Mouse (Mus musculus): ENCODE data around the gene Hoxd9. TPM values are rescaled to one million over a fixed set of nuclear protein-coding genes. Genes with fewer than 3 reads are reported as not detected.

Gene Hoxd9
- polyA plus RNA-seq, 1 experiment from 2014 or later = not detected

DNA sequence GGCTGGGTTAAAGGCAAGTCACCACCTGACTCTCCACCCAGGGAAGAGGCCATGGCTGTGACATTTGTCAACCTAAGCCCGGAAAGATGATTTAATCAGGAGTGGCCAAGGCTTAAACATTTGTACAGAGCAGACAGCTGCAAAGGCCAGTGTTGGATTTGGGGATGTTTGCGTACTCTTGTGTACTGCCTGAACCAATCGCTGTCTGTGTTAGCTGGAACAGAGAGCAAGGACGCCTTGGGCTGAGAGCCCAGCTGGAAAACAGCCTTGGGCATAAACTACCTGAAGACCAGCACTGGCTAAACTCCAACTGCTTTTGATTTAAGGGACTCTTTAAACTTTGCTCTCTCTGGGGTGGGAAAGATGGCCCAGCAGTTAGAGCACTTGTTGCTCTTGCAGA, 11.1 kb downstream of the Hoxd9 start:
- no peaks in the 10 kb centered on the region for H3K36me3 ChIP-seq (replicated peaks; ENCODE audit: insufficient read depth, low read length)
- TF ChIP-seq EP300 (IDR thresholded peaks at IDR 0.05; ENCODE audit: low read depth) (no peak), CTCF (IDR thresholded peaks at IDR 0.05; ENCODE audit: low read depth) (no peak)
- DNase-seq (no peak), ATAC-seq (no peak)
- H3K4me1 ChIP-seq (ENCODE audit: insufficient read depth) = peaks cover 13% of the 10 kb centered on the region
- no peak overlapping the region for H3K9ac ChIP-seq (replicated peaks)
- 48% methylated on average over 4 of the region's 4 CpGs for WGBS (ENCODE audit: insufficient replicate concordance)
- no peaks in the 10 kb centered on the region for H3K9me3 ChIP-seq (ENCODE audit: low read length)
- peaks cover 96% of the 10 kb centered on the region for H3K27me3 ChIP-seq (ENCODE audit: insufficient read depth, low read length)
- H3K4me2 ChIP-seq (ENCODE audit: low read depth, low read length) = no peak overlapping the region
- no peak overlapping the region for H3K4me3 ChIP-seq (ENCODE audit: low read depth, low read length)
- H3K27ac ChIP-seq (ENCODE audit: low read depth) = no peak overlapping the region

DNA sequence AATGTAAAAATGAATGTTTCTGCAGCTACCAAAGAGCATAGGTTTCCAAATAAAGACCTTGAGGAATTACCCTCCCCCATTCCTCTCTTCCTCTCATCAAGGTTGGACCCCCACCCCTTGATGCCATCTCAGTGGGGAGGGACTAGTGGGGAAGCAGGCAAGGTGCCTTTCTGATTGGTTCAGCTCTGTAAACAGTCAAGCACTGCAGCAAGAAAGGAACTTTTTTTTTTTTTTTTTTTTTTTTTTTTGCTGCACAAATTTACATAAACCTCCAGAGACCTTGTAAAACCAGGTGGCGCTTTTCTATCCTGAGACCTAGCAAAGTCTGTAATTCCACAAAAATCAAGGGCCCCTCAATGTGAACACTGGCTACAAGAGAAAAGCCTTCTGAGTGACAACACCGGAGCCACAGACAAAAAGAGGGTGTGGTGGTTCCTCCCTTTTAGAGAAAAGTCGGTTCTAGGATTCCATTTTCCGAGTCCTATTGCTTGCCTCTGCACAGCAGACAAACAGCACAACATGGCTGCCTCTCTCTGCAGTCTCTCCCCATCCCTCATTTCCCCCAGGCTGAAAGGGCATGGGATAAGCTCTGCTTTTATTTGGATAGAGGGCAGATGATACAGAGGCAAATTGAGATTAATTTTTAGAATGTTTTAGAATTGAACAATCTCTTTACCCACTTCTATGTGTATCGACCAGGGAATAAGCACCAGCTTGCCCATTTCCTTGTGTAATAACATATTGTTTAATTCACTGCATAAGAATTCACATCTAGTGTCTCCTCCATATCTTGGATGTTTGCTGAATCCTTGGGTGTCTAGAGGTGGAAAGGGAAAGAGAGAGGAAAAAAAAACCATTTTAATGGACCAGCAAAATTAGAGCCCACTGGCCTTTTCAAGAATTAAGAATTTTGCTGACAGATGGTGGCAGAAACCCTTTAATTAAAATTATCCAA, 12.2 kb downstream of the Hoxd9 start:
- Histone ChIP-seq H3K36me3 (replicated peaks; ENCODE audit: insufficient read depth, low read length) (no peaks in the 10 kb centered on the region), H3K4me2 (ENCODE audit: low read depth, low read length) (no peak overlapping the region), H3K27me3 (ENCODE audit: insufficient read depth, low read length) (peaks cover 96% of the 10 kb centered on the region), H3K27ac (ENCODE audit: low read depth) (no peak overlapping the region), H3K9ac (replicated peaks) (no peak overlapping the region), H3K4me1 (ENCODE audit: insufficient read depth) (peaks cover 12% of the 10 kb centered on the region), H3K4me3 (ENCODE audit: low read depth, low read length) (no peak overlapping the region), H3K9me3 (ENCODE audit: low read length) (no peaks in the 10 kb centered on the region)
- 11% methylated on average over 5 of the region's 5 CpGs for WGBS (ENCODE audit: insufficient replicate concordance)
- DNase-seq (no peak), ATAC-seq (no peak)
- TF ChIP-seq CTCF (IDR thresholded peaks at IDR 0.05; ENCODE audit: low read depth) (no peak), EP300 (IDR thresholded peaks at IDR 0.05; ENCODE audit: low read depth) (no peak)

GRCm38 (mm10) chr2:74710929-74711543, 13.5 kb downstream of the Hoxd9 start:
- TF ChIP-seq CTCF (IDR thresholded peaks at IDR 0.05; ENCODE audit: low read depth) = no peak
- TF ChIP-seq EP300 (IDR thresholded peaks at IDR 0.05; ENCODE audit: low read depth) = no peak
- no peak for DNase-seq
- Histone ChIP-seq H3K4me2 (ENCODE audit: low read depth, low read length) (no peak overlapping the region), H3K4me3 (ENCODE audit: low read depth, low read length) (no peak overlapping the region), H3K4me1 (ENCODE audit: insufficient read depth) (peaks cover 7% of the 10 kb centered on the region), H3K27me3 (ENCODE audit: insufficient read depth, low read length) (peaks cover 99% of the 10 kb centered on the region), H3K36me3 (replicated peaks; ENCODE audit: insufficient read depth, low read length) (no peaks in the 10 kb centered on the region), H3K27ac (ENCODE audit: low read depth) (no peak overlapping the region), H3K9ac (replicated peaks) (no peak overlapping the region), H3K9me3 (ENCODE audit: low read length) (no peaks in the 10 kb centered on the region)
- ATAC-seq = no peak
- WGBS (ENCODE audit: insufficient replicate concordance) = 2% methylated on average over 16 of the region's 16 CpGs

- Histone ChIP-seq H3K4me2 (ENCODE audit: low read depth, low read length) (peak within 1 kb of the TSS; percentile 34), H3K4me1 (ENCODE audit: insufficient read depth) (peaks cover 7% of the 10 kb centered on the region), H3K36me3 (replicated peaks; ENCODE audit: insufficient read depth, low read length) (no peaks in the 10 kb centered on the region), H3K27me3 (ENCODE audit: insufficient read depth, low read length) (peaks cover 98% of the 10 kb centered on the region), H3K9ac (replicated peaks) (no peak within 1 kb of the TSS), H3K4me3 (ENCODE audit: low read depth, low read length) (peak within 1 kb of the TSS; percentile 36; the same call in 1 of the 2 replicates), H3K9me3 (ENCODE audit: low read length) (no peaks in the 10 kb centered on the region), H3K27ac (ENCODE audit: low read depth) (no peak within 1 kb of the TSS)
- under 1% methylated on average over 55 of the region's 65 CpGs for WGBS (ENCODE audit: insufficient replicate concordance)
- DNase-seq (no peak), ATAC-seq (no peak)
- TF ChIP-seq EP300 (IDR thresholded peaks at IDR 0.05; ENCODE audit: low read depth) (no peak), CTCF (IDR thresholded peaks at IDR 0.05; ENCODE audit: low read depth) (no peak)
Measured at GRCm38 (mm10) chr2:74711721-74712621, 14.4 kb downstream of the Hoxd9 start, which contains the start of the genes Hoxd3 and Hoxd4. TSS of gene Hoxd3 (plus strand) at chr2:74711927. TSS of gene Hoxd4 (plus strand) at chr2:74711929.

DNA sequence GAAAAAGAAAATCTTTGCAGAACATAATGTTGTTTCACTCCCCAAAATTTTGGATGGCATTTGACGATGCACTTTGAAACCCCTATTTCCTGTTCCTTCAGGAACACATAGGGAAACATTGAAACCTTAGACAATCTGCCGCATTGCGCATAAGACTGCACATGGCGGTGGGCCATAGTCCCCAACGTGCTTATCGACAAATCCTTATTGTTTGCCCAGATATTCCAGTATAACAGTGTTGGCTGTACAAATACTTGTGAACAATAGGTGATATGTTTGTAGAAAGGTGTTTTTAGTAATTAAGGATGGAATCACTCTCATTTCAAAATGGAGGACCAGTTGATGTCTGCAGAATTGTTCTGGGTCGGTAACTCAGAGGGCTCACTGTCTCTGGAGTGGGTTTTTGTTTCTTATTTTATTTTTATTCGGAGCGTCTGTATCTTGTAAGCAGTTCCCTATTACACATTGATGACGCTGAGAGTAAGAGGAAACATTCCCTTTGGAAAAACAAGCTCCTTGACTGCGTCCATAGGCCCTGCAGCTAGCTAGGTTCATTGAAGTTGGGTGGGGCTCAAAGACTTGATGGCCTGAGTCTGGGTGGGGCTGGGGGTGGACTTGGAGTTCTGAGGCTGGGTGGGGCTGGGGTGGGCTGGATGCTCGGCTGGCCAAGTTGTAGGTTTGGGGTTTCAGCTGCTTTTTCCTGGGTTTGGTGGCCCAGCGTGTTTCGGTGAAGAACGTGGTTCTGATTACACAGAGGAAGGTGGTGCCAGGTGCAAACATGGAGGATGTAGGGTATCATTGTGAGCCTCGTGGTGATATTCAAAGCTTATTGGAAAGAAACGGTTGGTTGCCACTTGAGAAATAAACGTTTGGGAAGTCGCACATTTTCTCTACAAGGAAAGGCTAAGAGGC, 16.0 kb downstream of the Hoxd9 start:
- no peak overlapping the region for H3K4me2 ChIP-seq (ENCODE audit: low read depth, low read length)
- H3K36me3 ChIP-seq (replicated peaks; ENCODE audit: insufficient read depth, low read length) = no peaks in the 10 kb centered on the region
- no peak for TF ChIP-seq CTCF (IDR thresholded peaks at IDR 0.05; ENCODE audit: low read depth)
- no peak for TF ChIP-seq EP300 (IDR thresholded peaks at IDR 0.05; ENCODE audit: low read depth)
- H3K27me3 ChIP-seq (ENCODE audit: insufficient read depth, low read length) = peaks cover 88% of the 10 kb centered on the region
- H3K9me3 ChIP-seq (ENCODE audit: low read length) = no peaks in the 10 kb centered on the region
- no peak overlapping the region for H3K27ac ChIP-seq (ENCODE audit: low read depth)
- peaks cover 7% of the 10 kb centered on the region for H3K4me1 ChIP-seq (ENCODE audit: insufficient read depth)
- ATAC-seq (no peak), DNase-seq (no peak)
- WGBS (ENCODE audit: insufficient replicate concordance) = 11% methylated on average over 19 of the region's 19 CpGs
- no peak overlapping the region for H3K9ac ChIP-seq (replicated peaks)
- no peak overlapping the region for H3K4me3 ChIP-seq (ENCODE audit: low read depth, low read length)
